Mouse (Mus musculus): ENCODE measurements at regions not wholly inside any gene's neighbourhood (a gene's known extent, or its start where the extent isn't known, plus 50 kb on each side); places are given as distances from the start of the nearest gene placed in this dataset.

DNA sequence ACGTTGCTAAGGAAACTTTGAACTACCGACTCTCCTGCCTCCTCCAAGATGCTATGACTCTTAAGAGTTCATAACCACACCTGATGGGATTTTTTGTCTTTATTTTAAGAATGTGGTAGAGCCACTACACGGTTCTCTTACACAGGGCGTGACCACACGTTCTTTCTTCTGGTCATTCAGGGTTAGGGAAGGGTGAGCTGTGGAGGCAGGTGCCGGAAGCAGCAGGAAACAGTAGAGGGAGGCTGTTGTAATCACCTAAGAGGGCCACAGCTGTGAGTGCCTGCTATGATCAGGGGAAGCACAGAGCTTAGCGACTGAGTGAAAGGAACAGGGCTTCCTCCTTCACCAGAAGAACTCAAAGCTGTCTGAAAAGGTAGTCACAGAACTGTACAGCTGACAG, 50.6 kb upstream of the Larp1 start:
- TF ChIP-seq CTCF (IDR thresholded peaks at IDR 0.05): no peak
- DNase-seq (ENCODE audit: low read depth, low spot score) (no peak), ATAC-seq (no peak)
- ChIA-PET POLR2A (no interaction called here), CTCF (no interaction called here)
- in situ Hi-C loops (cut with MboI; ENCODE audit: low pct_unique_long_range_greater_than_20kb): loop anchor here (5.0 to 25.0 kb wide), 2 partner anchors 104 to 679 kb away; partner anchors contain the start of genes Olfr323 and Trim58
- no peaks in the 10 kb centered on the region for H3K27me3 ChIP-seq

DNA sequence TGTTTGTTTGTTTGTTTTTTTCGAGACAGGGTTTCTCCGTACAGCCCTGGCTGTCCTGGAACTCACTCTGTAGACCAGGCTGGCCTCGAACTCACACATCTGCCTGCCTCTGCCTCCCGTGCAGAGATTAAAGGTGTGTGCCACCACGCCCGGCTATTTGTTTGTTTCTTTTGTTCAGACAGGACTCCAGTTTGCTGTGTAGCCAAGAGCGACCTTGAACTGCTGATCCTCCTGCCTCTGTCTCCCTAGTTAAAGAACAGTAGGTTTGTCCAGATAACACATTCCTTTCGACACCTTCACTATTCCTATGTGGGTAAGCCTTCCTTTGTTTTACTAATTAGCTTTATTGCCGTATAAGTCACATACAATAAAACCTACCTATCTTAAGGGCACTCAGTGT, 52.0 kb upstream of the Larp1 start:
- CTCF ChIA-PET: no interaction called here
- DNase-seq (ENCODE audit: low read depth, low spot score) (no peak), ATAC-seq (no peak)
- TF ChIP-seq CTCF (IDR thresholded peaks at IDR 0.05): no peak
- no peaks in the 10 kb centered on the region for H3K27me3 ChIP-seq
- in situ Hi-C loops (cut with MboI; ENCODE audit: low pct_unique_long_range_greater_than_20kb): loop anchor here (5.0 to 25.0 kb wide), 2 partner anchors 105 to 680 kb away; partner anchors contain the start of genes Olfr323 and Trim58
- POLR2A ChIA-PET: no interaction called here

DNA sequence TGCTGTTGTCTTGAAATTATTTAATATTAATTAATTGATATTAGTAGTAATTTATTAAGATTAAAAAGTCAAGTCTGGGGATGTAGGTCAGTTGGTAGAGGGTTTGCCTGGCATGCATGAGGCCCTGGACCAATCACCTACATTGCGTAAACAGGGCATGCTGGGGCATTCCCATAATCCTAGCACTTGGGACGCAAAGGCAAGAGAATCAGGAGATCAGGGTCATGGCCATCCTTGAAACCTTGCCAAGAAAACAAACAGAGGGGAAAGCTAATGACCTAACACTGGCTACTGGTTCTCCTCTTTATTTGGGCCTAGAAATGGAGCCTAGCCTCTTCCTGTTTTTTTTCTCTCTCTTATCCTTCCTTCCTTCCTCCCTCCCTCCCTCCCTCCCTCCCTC, 52.8 kb upstream of the Larp1 start:
- H3K27me3 ChIP-seq: no peaks in the 10 kb centered on the region
- no peak for TF ChIP-seq CTCF (IDR thresholded peaks at IDR 0.05)
- ATAC-seq (no peak), DNase-seq (ENCODE audit: low read depth, low spot score) (no peak)
- CTCF ChIA-PET: no interaction called here
- in situ Hi-C loops (cut with MboI; ENCODE audit: low pct_unique_long_range_greater_than_20kb): loop anchor here (5.0 to 25.0 kb wide), 2 partner anchors 106 to 681 kb away; partner anchors contain the start of genes Olfr323 and Trim58
- POLR2A ChIA-PET: no interaction called here

DNA sequence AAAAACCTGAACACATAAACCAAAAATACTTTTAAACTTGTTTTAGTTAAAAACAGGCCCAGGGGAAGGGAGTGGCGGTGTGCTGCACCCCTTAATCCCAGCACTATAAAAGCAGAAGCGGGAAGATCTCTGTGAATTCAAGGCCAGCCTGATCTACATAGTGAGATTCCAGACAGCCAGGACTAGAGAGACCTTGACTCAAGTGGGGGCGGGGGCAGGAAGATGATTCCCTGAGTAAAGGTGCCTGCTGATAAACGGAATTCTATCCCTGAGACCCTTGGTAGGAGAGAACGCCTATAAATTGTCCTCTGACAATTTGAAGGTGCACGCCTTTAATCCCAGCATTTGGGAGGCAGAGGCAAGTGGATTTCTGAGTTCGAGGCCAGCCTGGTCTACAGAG, 53.4 kb upstream of the Larp1 start:
- no peaks in the 10 kb centered on the region for H3K27me3 ChIP-seq
- DNase-seq (ENCODE audit: low read depth, low spot score) (no peak), ATAC-seq (no peak)
- ChIA-PET CTCF (no interaction called here), POLR2A (no interaction called here)
- in situ Hi-C loops (cut with MboI; ENCODE audit: low pct_unique_long_range_greater_than_20kb): loop anchor here (5.0 to 25.0 kb wide), 2 partner anchors 107 to 682 kb away; partner anchors contain the start of genes Olfr323 and Trim58
- TF ChIP-seq CTCF (IDR thresholded peaks at IDR 0.05): no peak

DNA sequence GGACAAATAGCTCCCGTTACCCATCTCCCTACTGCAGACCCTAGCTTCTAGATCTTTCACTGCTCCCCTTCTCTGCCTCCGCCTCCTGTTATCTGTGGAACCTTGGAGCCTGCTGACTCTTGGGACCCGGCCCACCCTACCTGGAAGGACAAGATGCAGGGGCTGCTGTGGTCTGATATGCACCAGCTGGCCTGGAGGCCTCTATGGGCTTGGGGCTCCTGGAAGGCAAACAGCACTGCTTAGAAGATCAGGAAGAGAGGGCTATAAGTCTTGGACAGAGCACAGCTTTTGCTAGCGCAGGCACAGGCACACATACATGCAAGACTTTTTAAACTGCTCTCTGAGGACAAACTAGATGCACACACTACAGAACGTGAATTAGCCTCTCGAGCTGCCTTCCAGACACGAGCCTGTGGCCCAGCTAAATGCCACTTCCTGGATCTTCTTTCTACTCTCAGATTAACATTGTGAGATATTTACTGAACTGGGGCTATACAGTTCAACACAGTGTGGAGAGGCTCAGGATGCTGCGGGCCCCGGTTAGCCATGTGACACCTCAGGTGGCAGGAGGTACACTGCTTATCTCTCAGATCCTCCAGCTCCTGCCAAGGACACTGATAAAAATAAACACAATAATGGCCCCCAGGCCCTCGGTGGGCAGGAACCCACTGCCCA, 54.2 kb upstream of the Larp1 start:
- CTCF ChIA-PET: no interaction called here
- no peak for TF ChIP-seq CTCF (IDR thresholded peaks at IDR 0.05)
- POLR2A ChIA-PET: no interaction called here
- ATAC-seq (no peak), DNase-seq (ENCODE audit: low read depth, low spot score) (no peak)
- in situ Hi-C loops (cut with MboI; ENCODE audit: low pct_unique_long_range_greater_than_20kb): loop anchor here (5.0 to 25.0 kb wide), 2 partner anchors 108 to 683 kb away; partner anchors contain the start of genes Olfr323 and Trim58
- no peaks in the 10 kb centered on the region for H3K27me3 ChIP-seq

DNA sequence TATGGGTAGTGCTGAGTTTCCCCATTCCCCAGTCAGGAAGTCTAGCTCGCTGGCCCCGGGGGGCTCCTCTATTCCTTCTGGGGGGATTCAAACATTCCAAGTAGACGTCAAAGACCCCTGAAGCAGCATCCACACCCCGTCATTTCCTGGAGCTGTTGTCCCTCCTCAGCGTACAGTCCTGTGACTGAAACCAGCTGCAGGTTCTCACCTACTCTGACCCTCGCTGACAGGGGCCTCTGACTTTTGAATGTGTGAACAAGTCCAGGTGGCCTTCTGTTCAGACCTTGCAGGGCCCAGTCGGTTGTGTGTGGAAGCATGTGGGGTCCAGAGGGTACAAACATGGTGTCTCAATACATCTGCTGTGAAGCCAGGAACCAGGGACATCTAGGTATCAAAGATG, 55.2 kb upstream of the Larp1 start:
- no peak for DNase-seq (ENCODE audit: low read depth, low spot score)
- POLR2A ChIA-PET: no interaction called here

DNA sequence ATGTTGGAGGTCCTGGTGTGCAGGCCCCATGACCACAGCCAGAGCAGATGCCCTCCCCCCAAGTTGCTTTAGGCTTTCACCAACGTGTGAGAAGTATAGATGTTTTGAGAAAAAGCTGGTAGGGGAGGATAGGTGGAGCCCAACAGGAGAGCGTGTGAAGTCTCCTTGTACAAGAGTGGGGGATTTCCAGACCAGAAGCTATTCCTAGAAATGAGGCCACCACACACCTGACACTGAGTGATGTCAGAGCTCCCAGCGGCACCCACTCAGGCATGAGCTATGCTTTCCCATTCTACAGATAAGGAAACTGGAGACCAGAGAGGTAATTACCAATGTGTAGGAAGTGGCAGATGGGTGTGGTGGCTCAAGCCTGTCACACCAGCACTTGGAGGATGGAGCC, 56.2 kb upstream of the Larp1 start:
- no peaks in the 10 kb centered on the region for H3K27me3 ChIP-seq
- no peak for ATAC-seq
- POLR2A ChIA-PET: interaction anchor here (0.7 kb wide), 2 partner anchors 129 to 218 kb away, joined by 4 to 5 read pairs; partner anchors contain the start of gene Mrpl22
- CTCF ChIA-PET: interaction anchor here (1.0 to 1.4 kb wide), 2 partner anchors 86 to 160 kb away, joined by 3 to 4 read pairs; no protein-coding TSS in a partner anchor
- in situ Hi-C loops (cut with MboI; ENCODE audit: low pct_unique_long_range_greater_than_20kb): loop anchor here (25.0 kb wide), 1 partner anchor 685 kb away; the partner anchor contains the start of genes Olfr323 and Trim58
- DNase-seq (ENCODE audit: low read depth, low spot score): no peak
- TF ChIP-seq CTCF (IDR thresholded peaks at IDR 0.05): no peak

More for the DNA sequence above, 55.2 kb upstream of the Larp1 start:
- ATAC-seq: no peak
- CTCF ChIA-PET: interaction anchor here (0.6 kb wide), 1 partner anchor 176 kb away, joined by 3 read pairs; no protein-coding TSS in a partner anchor
- H3K27me3 ChIP-seq: no peaks in the 10 kb centered on the region
- in situ Hi-C loops (cut with MboI; ENCODE audit: low pct_unique_long_range_greater_than_20kb): loop anchor here (25.0 kb wide), 1 partner anchor 684 kb away; the partner anchor contains the start of genes Olfr323 and Trim58
- TF ChIP-seq CTCF (IDR thresholded peaks at IDR 0.05): no peak

DNA sequence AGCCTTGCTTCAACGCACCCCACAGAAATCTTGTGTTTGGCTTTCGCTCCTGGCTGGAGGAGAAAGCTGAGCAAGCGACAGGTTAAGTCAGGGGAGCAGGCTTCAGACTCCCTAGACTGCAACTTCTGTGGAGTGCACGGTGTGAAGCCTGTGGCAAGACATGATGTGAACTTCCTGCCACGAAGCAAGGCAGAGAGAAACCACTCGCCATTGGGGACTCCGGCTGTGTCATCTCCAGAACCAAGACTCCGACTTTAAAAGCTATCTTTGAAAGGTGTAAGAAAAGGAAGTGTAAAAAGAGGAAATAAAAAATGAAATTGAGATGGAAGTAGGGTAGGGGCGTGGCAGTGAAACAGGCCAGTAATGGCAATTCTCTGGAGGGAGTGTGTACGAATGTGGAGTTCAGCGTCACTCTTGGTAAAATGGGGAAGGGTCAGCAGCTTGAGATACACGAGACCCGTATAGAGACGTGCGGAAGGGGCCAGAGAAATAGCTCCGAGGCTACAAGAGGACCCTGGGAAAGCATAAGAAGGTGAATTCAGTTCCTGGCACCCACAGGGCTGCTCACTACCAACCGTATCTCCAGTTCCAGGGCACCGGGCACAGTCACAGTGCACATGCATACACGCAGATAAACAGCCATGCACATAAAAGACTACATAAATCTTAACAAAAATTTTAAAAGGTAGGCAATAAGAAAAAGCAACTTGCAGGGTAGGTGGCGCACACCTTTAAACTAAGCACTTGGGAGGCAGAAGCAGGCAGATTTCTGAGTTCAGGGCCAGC, 57.1 kb upstream of the Larp1 start:
- ChIA-PET CTCF (interaction anchor here (0.6 to 1.6 kb wide), 7 partner anchors 9 to 174 kb away, joined by 3 to 6 read pairs (median 3); no protein-coding TSS in a partner anchor), POLR2A (interaction anchor here (0.7 kb wide), 1 partner anchor 219 kb away, joined by 4 read pairs; the partner anchor contains the start of gene Mrpl22)
- no peak for TF ChIP-seq CTCF (IDR thresholded peaks at IDR 0.05)
- no peak for DNase-seq (ENCODE audit: low read depth, low spot score)
- no peaks in the 10 kb centered on the region for H3K27me3 ChIP-seq
- in situ Hi-C loops (cut with MboI; ENCODE audit: low pct_unique_long_range_greater_than_20kb): loop anchor here (25.0 kb wide), 1 partner anchor 686 kb away; the partner anchor contains the start of genes Olfr323 and Trim58
- no peak for ATAC-seq

DNA sequence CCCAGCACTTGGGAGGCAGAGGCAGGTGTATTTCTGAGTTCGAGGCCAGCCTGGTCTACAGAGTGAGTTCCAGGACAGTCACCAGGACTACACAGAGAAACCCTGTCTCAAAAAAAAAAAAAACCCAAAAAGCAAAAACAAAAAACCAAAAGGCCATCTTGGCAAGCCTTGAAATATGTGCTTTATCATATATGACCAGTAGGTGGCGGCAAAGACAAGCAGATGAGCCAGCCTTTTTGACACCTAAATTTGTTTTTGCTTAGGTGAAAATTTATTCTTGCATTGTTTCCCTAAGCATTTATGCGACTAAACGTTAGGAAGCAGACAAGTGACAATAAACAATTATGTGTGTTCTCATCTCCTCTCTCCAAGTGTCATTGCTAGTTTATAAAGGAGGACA, 57.9 kb upstream of the Larp1 start:
- CTCF ChIA-PET: interaction anchor here (0.6 to 1.6 kb wide), 7 partner anchors 9 to 175 kb away, joined by 3 to 6 read pairs (median 3); no protein-coding TSS in a partner anchor
- H3K27me3 ChIP-seq: no peaks in the 10 kb centered on the region
- in situ Hi-C loops (cut with MboI; ENCODE audit: low pct_unique_long_range_greater_than_20kb): loop anchor here (25.0 kb wide), 1 partner anchor 686 kb away; the partner anchor contains the start of genes Olfr323 and Trim58
- no peak for ATAC-seq
- TF ChIP-seq CTCF (IDR thresholded peaks at IDR 0.05): peak; percentile 66
- POLR2A ChIA-PET: no interaction called here
- DNase-seq (ENCODE audit: low read depth, low spot score): no peak

DNA sequence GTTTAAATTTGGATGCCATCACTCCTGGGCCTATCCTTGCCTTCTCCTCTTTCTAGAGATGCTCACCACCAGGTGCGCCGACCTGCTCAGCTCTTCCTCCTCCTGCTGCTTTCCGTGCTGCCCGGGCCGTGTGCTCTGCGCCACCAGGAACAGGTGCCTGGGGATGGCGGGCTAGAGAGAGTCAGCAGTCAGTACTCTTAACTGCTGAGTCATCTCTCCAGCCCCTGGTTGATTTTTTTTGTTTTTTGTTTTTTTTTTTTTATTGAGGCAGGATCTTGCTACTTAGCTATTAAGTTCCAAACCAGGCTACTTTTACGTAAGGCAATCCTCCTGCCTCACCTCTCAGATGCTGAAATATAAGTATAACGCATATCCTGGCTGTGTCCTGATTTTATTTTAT, 59.8 kb upstream of the Larp1 start:
- no peak for TF ChIP-seq CTCF (IDR thresholded peaks at IDR 0.05)
- no peak for ATAC-seq
- ChIA-PET CTCF (no interaction called here), POLR2A (interaction anchor here (0.6 kb wide), 2 partner anchors 52 to 86 kb away, joined by 3 read pairs; no protein-coding TSS in a partner anchor)
- H3K27me3 ChIP-seq: no peaks in the 10 kb centered on the region
- DNase-seq (ENCODE audit: low read depth, low spot score): no peak
- in situ Hi-C loops (cut with MboI; ENCODE audit: low pct_unique_long_range_greater_than_20kb): no loop called here
